Mouse (Mus musculus): ENCODE measurements at regions not wholly inside any gene's neighbourhood (a gene's known extent, or its start where the extent isn't known, plus 50 kb on each side); places are given as distances from the start of the nearest gene placed in this dataset.

GRCm38 (mm10) chr14:123081016-123081714 lies 97.3 kb upstream of the Tmtc4 start:
- DNase-seq = no peak

GRCm38 (mm10) chr14:123079733-123080132 lies 95.9 kb upstream of the Tmtc4 start:
- no peak for DNase-seq

GRCm38 (mm10) chr14:123078804-123079203 lies 95.0 kb upstream of the Tmtc4 start:
- DNase-seq = no peak

- DNase-seq = no peak
Measured at GRCm38 (mm10) chr14:123066344-123066743, 82.5 kb upstream of the Tmtc4 start.

GRCm38 (mm10) chr14:123065566-123065965 lies 81.7 kb upstream of the Tmtc4 start:
- no peak for DNase-seq

- DNase-seq = no peak
Measured at GRCm38 (mm10) chr14:123065136-123065535, 81.3 kb upstream of the Tmtc4 start.

GRCm38 (mm10) chr14:123062908-123063307 lies 79.1 kb upstream of the Tmtc4 start:
- DNase-seq = no peak

DNA sequence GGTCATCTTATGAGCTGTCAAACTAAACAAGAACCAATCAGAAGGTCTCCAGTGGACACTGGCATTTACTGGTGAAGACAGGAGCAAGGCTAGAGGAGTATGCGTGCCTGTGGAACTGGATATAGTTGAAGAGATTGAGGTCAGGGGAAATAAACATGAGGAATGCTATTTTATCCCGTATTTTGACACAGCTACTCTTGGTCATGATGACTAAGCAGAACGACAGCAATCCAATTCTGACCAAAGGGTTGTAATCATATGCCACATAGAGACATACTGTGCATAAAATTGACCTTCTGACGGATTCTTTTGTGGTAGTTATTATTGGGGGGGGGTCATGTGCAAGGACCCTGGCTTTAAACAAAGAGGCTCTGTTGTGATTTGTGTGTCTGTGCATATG lies 73.1 kb upstream of the Tmtc4 start:
- no peak for DNase-seq

GRCm38 (mm10) chr14:123048451-123048850 lies 64.6 kb upstream of the Tmtc4 start:
- no peak for DNase-seq

GRCm38 (mm10) chr14:123040046-123040445 lies 56.2 kb upstream of the Tmtc4 start:
- DNase-seq = no peak

DNA sequence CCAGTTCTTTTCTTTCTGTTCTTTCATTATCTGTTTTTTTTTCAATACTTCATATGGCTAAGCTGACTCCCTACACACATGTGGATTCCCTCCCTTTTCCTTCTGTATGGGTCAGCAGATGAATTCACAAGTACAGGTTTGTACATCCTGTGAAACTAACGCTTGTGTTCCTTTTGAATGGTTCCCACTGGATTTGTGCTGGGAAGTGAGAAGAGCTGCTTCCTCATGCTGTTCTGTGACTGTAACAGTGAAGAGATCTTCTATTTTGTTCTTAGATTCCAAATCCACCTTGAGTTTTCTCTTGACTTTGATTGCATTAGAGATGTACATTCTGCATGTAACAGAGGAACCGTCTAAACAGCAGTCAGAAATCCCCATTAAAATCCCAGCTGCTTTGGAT lies 53.6 kb upstream of the Tmtc4 start:
- no peak for DNase-seq
